Mouse (Mus musculus): ENCODE data around the gene Polr3f. TPM values are rescaled to one million over a fixed set of nuclear protein-coding genes. Genes with fewer than 3 reads are reported as not detected.
A peak's percentile ranks its signal among the peaks of the same experiment; 100 is the strongest.

Polr3f gene
- polyA plus RNA-seq, 1 experiment from 2014 or later = 21.9 TPM

- Histone ChIP-seq H3K4me1 (replicated peaks; ENCODE audit: control insufficient read depth, insufficient read depth, low read length) (peaks cover 11% of the 10 kb centered on the region; the same call in 1 of the 2 replicates), H3K4me3 (ENCODE audit: low read depth, low read length) (no peak overlapping the region), H3K36me3 (ENCODE audit: control insufficient read depth, insufficient read depth, low read length) (no peaks in the 10 kb centered on the region), H3K4me2 (no peak overlapping the region), H3K9ac (ENCODE audit: low read depth, low read length) (no peak overlapping the region), H3K27me3 (replicated peaks; ENCODE audit: control insufficient read depth, insufficient read depth, low read length) (peaks cover 4% of the 10 kb centered on the region), H3K9me3 (ENCODE audit: control insufficient read depth, low read length) (no peaks in the 10 kb centered on the region), H3K27ac (ENCODE audit: low read depth, low read length) (no peak overlapping the region)
- 55% methylated on average over 10 of the region's 10 CpGs for WGBS
- ATAC-seq (replicated peaks; ENCODE audit: low FRiP score) = no peak
- DNase-seq (ENCODE audit: low spot score) = no peak
These were observed 1.7 kb upstream of the Polr3f start for GRCm38 (mm10) chr2:144525856-144526255.

GRCm38 (mm10) chr2:144527821-144528174 is 280 bp downstream of the Polr3f start:
- WGBS = under 1% methylated on average over 25 of the region's 25 CpGs
- Histone ChIP-seq H3K36me3 (ENCODE audit: control insufficient read depth, insufficient read depth, low read length) (0 out of 2 replicates have a peak, but pooled peaks cover 3% of the 10 kb centered on the region), H3K9me3 (ENCODE audit: control insufficient read depth, low read length) (no peaks in the 10 kb centered on the region), H3K9ac (ENCODE audit: low read depth, low read length) (peak overlapping the region; percentile 92), H3K4me1 (replicated peaks; ENCODE audit: control insufficient read depth, insufficient read depth, low read length) (peaks cover 11% of the 10 kb centered on the region; the same call in 1 of the 2 replicates), H3K27ac (ENCODE audit: low read depth, low read length) (peak overlapping the region; percentile 23; the same call in 1 of the 2 replicates), H3K27me3 (replicated peaks; ENCODE audit: control insufficient read depth, insufficient read depth, low read length) (peaks cover 4% of the 10 kb centered on the region), H3K4me3 (ENCODE audit: low read depth, low read length) (peak overlapping the region; percentile 88), H3K4me2 (peak overlapping the region; percentile 90)
- DNase-seq (ENCODE audit: low spot score) (no peak), ATAC-seq (replicated peaks; ENCODE audit: low FRiP score) (peak; percentile 57)

GRCm38 (mm10) chr2:144537123-144537522 is 9.6 kb downstream of the Polr3f start:
- no peak overlapping the region for H3K27ac ChIP-seq (ENCODE audit: low read depth, low read length)
- DNase-seq (ENCODE audit: low spot score) (no peak), ATAC-seq (replicated peaks; ENCODE audit: low FRiP score) (no peak)
- H3K4me1 ChIP-seq (replicated peaks; ENCODE audit: control insufficient read depth, insufficient read depth, low read length) = no peaks in the 10 kb centered on the region
- WGBS = 92% methylated on average over 7 of the region's 7 CpGs
- H3K4me3 ChIP-seq (ENCODE audit: low read depth, low read length) = no peak overlapping the region
- H3K9ac ChIP-seq (ENCODE audit: low read depth, low read length) = no peak overlapping the region
- no peaks in the 10 kb centered on the region for H3K9me3 ChIP-seq (ENCODE audit: control insufficient read depth, low read length)
- H3K4me2 ChIP-seq = no peak overlapping the region
- H3K36me3 ChIP-seq (ENCODE audit: control insufficient read depth, insufficient read depth, low read length) = peaks cover 56% of the 10 kb centered on the region
- no peaks in the 10 kb centered on the region for H3K27me3 ChIP-seq (replicated peaks; ENCODE audit: control insufficient read depth, insufficient read depth, low read length)

- Histone ChIP-seq H3K27me3 (replicated peaks; ENCODE audit: control insufficient read depth, insufficient read depth, low read length) (no peaks in the 10 kb centered on the region), H3K4me2 (no peak overlapping the region), H3K4me3 (ENCODE audit: low read depth, low read length) (no peak overlapping the region), H3K9ac (ENCODE audit: low read depth, low read length) (no peak overlapping the region), H3K27ac (ENCODE audit: low read depth, low read length) (no peak overlapping the region), H3K36me3 (ENCODE audit: control insufficient read depth, insufficient read depth, low read length) (peaks cover 29% of the 10 kb centered on the region; the same call in 1 of the 2 replicates), H3K9me3 (ENCODE audit: control insufficient read depth, low read length) (no peaks in the 10 kb centered on the region), H3K4me1 (replicated peaks; ENCODE audit: control insufficient read depth, insufficient read depth, low read length) (no peaks in the 10 kb centered on the region)
- 86% methylated on average over 4 of the region's 4 CpGs for WGBS
- no peak for DNase-seq (ENCODE audit: low spot score)
- ATAC-seq (replicated peaks; ENCODE audit: low FRiP score) = no peak
These were observed 13.7 kb downstream of the Polr3f start for GRCm38 (mm10) chr2:144541246-144541645.

GRCm38 (mm10) chr2:144543670-144544069 is 16.2 kb downstream of the Polr3f start:
- Histone ChIP-seq H3K9me3 (ENCODE audit: control insufficient read depth, low read length) (no peaks in the 10 kb centered on the region), H3K9ac (ENCODE audit: low read depth, low read length) (no peak overlapping the region), H3K36me3 (ENCODE audit: control insufficient read depth, insufficient read depth, low read length) (peaks cover 21% of the 10 kb centered on the region; the same call in 1 of the 2 replicates), H3K4me3 (ENCODE audit: low read depth, low read length) (no peak overlapping the region), H3K27me3 (replicated peaks; ENCODE audit: control insufficient read depth, insufficient read depth, low read length) (no peaks in the 10 kb centered on the region), H3K4me2 (no peak overlapping the region), H3K4me1 (replicated peaks; ENCODE audit: control insufficient read depth, insufficient read depth, low read length) (no peaks in the 10 kb centered on the region), H3K27ac (ENCODE audit: low read depth, low read length) (no peak overlapping the region)
- WGBS = 82% methylated on average over 6 of the region's 6 CpGs
- ATAC-seq (replicated peaks; ENCODE audit: low FRiP score) = no peak
- no peak for DNase-seq (ENCODE audit: low spot score)

- Histone ChIP-seq H3K27me3 (replicated peaks; ENCODE audit: control insufficient read depth, insufficient read depth, low read length) (no peaks in the 10 kb centered on the region), H3K9ac (ENCODE audit: low read depth, low read length) (no peak overlapping the region), H3K9me3 (ENCODE audit: control insufficient read depth, low read length) (no peaks in the 10 kb centered on the region), H3K4me2 (no peak overlapping the region), H3K27ac (ENCODE audit: low read depth, low read length) (no peak overlapping the region), H3K4me1 (replicated peaks; ENCODE audit: control insufficient read depth, insufficient read depth, low read length) (no peaks in the 10 kb centered on the region), H3K36me3 (ENCODE audit: control insufficient read depth, insufficient read depth, low read length) (peaks cover 14% of the 10 kb centered on the region; the same call in 1 of the 2 replicates), H3K4me3 (ENCODE audit: low read depth, low read length) (no peak overlapping the region)
- WGBS = 84% methylated on average over 6 of the region's 6 CpGs
- ATAC-seq (replicated peaks; ENCODE audit: low FRiP score) (no peak), DNase-seq (ENCODE audit: low spot score) (no peak)
These were observed 17.1 kb downstream of the Polr3f start for GRCm38 (mm10) chr2:144544630-144545029.

- Histone ChIP-seq H3K27ac (ENCODE audit: low read depth, low read length) (no peak overlapping the region), H3K27me3 (replicated peaks; ENCODE audit: control insufficient read depth, insufficient read depth, low read length) (no peaks in the 10 kb centered on the region), H3K4me3 (ENCODE audit: low read depth, low read length) (no peak overlapping the region), H3K4me1 (replicated peaks; ENCODE audit: control insufficient read depth, insufficient read depth, low read length) (0 out of 2 replicates have a peak, but pooled peaks cover 2% of the 10 kb centered on the region), H3K36me3 (ENCODE audit: control insufficient read depth, insufficient read depth, low read length) (peaks cover 12% of the 10 kb centered on the region; the same call in 1 of the 2 replicates), H3K9me3 (ENCODE audit: control insufficient read depth, low read length) (no peaks in the 10 kb centered on the region), H3K9ac (ENCODE audit: low read depth, low read length) (no peak overlapping the region), H3K4me2 (no peak overlapping the region)
- WGBS = 94% methylated on average over 2 of the region's 2 CpGs
- ATAC-seq (replicated peaks; ENCODE audit: low FRiP score) (no peak), DNase-seq (ENCODE audit: low spot score) (no peak)
These were observed 17.5 kb downstream of the Polr3f start for GRCm38 (mm10) chr2:144545061-144545460.

GRCm38 (mm10) chr2:144545481-144545880 is 18.0 kb downstream of the Polr3f start:
- Histone ChIP-seq H3K27me3 (replicated peaks; ENCODE audit: control insufficient read depth, insufficient read depth, low read length) (no peaks in the 10 kb centered on the region), H3K4me3 (ENCODE audit: low read depth, low read length) (no peak overlapping the region), H3K9ac (ENCODE audit: low read depth, low read length) (no peak overlapping the region), H3K9me3 (ENCODE audit: control insufficient read depth, low read length) (no peaks in the 10 kb centered on the region), H3K36me3 (ENCODE audit: control insufficient read depth, insufficient read depth, low read length) (peaks cover 12% of the 10 kb centered on the region; the same call in 1 of the 2 replicates), H3K27ac (ENCODE audit: low read depth, low read length) (no peak overlapping the region), H3K4me2 (no peak overlapping the region), H3K4me1 (replicated peaks; ENCODE audit: control insufficient read depth, insufficient read depth, low read length) (0 out of 2 replicates have a peak, but pooled peaks cover 2% of the 10 kb centered on the region)
- ATAC-seq (replicated peaks; ENCODE audit: low FRiP score) (no peak), DNase-seq (ENCODE audit: low spot score) (no peak)
- WGBS = 33% methylated on average over 1 of the region's 1 CpGs

- DNase-seq (ENCODE audit: low spot score) = no peak
- no peaks in the 10 kb centered on the region for H3K27me3 ChIP-seq (replicated peaks; ENCODE audit: control insufficient read depth, insufficient read depth, low read length)
- H3K4me1 ChIP-seq (replicated peaks; ENCODE audit: control insufficient read depth, insufficient read depth, low read length) = 0 out of 2 replicates have a peak, but pooled peaks cover 2% of the 10 kb centered on the region
- no peak overlapping the region for H3K4me3 ChIP-seq (ENCODE audit: low read depth, low read length)
- no peak overlapping the region for H3K9ac ChIP-seq (ENCODE audit: low read depth, low read length)
- no peaks in the 10 kb centered on the region for H3K9me3 ChIP-seq (ENCODE audit: control insufficient read depth, low read length)
- 85% methylated on average over 4 of the region's 4 CpGs for WGBS
- no peak for ATAC-seq (replicated peaks; ENCODE audit: low FRiP score)
- H3K27ac ChIP-seq (ENCODE audit: low read depth, low read length) = no peak overlapping the region
- H3K4me2 ChIP-seq = no peak overlapping the region
- peaks cover 8% of the 10 kb centered on the region; the same call in 1 of the 2 replicates for H3K36me3 ChIP-seq (ENCODE audit: control insufficient read depth, insufficient read depth, low read length)
These were observed 20.0 kb downstream of the Polr3f start for GRCm38 (mm10) chr2:144547559-144547958.
